Mouse (Mus musculus) midbrain, embryonic 13.5 days (tissue): ENCODE measurements around the gene Gm10160. TPM values are rescaled to one million over a fixed set of nuclear protein-coding genes. Genes with fewer than 3 reads are reported as not detected.

ENCODE experiments used
- ATAC-seq: fragments of 200-750 bp; cut with Nextera tagmentation; 2 replicates; pipeline ENCODE4 v1.8.0; 2017; ENCODE audit warnings: mild to moderate bottlenecking, moderate TSS enrichment, moderate library complexity
- H3K27ac ChIP-seq: fragments of 300-500 bp; sonication (generic); 2 replicates; pipeline ENCODE4 v1.5.1; 2015; ENCODE audit warnings: inconsistent platforms, mild to moderate bottlenecking, moderate library complexity
- H3K27me3 ChIP-seq: fragments of 300-500 bp; sonication (generic); 2 replicates; pipeline ENCODE4 v1.6.1; 2015; ENCODE audit warnings: mild to moderate bottlenecking, inconsistent platforms
- H3K36me3 ChIP-seq: fragments of 300-500 bp; sonication (generic); 2 replicates; pipeline ENCODE4 v1.6.1; 2015; ENCODE audit warnings: mild to moderate bottlenecking, inconsistent platforms
- H3K4me1 ChIP-seq: fragments of 300-500 bp; sonication (generic); replicated peaks from 2 replicates; pipeline ENCODE4 v1.6.1; 2015; ENCODE audit warnings: inconsistent platforms
- H3K4me2 ChIP-seq: fragments of 300-500 bp; sonication (generic); replicated peaks from 2 replicates; pipeline ENCODE4 v1.6.1; 2015; ENCODE audit warnings: moderate library complexity, mild to moderate bottlenecking, inconsistent platforms
- H3K4me3 ChIP-seq: fragments of 300-500 bp; sonication (generic); replicated peaks from 2 replicates; pipeline ENCODE4 v1.5.1; 2015; ENCODE audit warnings: mild to moderate bottlenecking, inconsistent platforms
- H3K9ac ChIP-seq: fragments of 300-500 bp; sonication (generic); replicated peaks from 2 replicates; pipeline ENCODE4 v1.6.1; 2015; ENCODE audit warnings: mild to moderate bottlenecking, inconsistent platforms
- H3K9me3 ChIP-seq: fragments of 300-500 bp; sonication (generic); 2 replicates; pipeline ENCODE4 v1.6.1; 2016; ENCODE audit warnings: mild to moderate bottlenecking, inconsistent platforms
- WGBS: fragments of 180-500 bp; shearing (Covaris S2); methylation state at CpG from one replicate; pipeline ENCODE4 v1.1.7; 2015; 5-methylcytosine and 5-hydroxymethylcytosine counted together
- polyA plus RNA-seq: library from polyadenylated mRNA; unstranded; fragments of >200 nt; fragmentation: Nextera tagmentation; extraction: Ambion mirVana; gene quantifications from 2 replicates; pipeline ENCODE4 v1.2.1, GENCODE M21; 2015

Gene Gm10160
- not detected in 2 replicates for polyA plus RNA-seq

DNA sequence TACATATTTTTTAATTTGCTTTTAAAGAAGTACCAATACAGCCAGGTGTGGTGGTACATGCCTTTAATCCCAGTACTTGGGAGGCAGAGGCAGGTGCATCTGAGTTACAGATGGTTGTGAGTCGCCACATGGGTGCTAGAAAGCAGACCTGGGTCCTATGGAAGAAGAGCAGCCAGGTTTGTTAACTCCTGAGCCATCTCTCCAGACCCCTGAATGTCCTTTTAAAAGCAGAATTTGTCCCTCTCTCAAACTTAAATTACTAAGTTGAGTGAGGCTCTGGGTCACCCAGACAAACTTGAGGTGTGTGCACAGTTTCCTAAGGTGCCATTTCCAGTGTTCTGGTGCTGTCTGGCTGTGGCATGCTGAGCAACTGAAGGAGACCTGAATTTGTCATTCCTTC, at the start of gene Gm10160:
Gm10160 (minus strand) TSS at position 101 of the 400 bp plus-strand sequence.
- no peak within 1 kb of the TSS for H3K9ac ChIP-seq
- H3K4me3 ChIP-seq: no peak within 1 kb of the TSS
- no peak within 1 kb of the TSS for H3K4me2 ChIP-seq
- WGBS: 72% methylated on average over 1 of the region's 1 CpGs
- no peak within 1 kb of the TSS for H3K27ac ChIP-seq
- H3K9me3 ChIP-seq: no peaks in the 10 kb centered on the region
- H3K36me3 ChIP-seq: no peaks in the 10 kb centered on the region
- ATAC-seq: no peak
- peaks cover 27% of the 10 kb centered on the region for H3K27me3 ChIP-seq
- H3K4me1 ChIP-seq: peaks cover 29% of the 10 kb centered on the region

DNA sequence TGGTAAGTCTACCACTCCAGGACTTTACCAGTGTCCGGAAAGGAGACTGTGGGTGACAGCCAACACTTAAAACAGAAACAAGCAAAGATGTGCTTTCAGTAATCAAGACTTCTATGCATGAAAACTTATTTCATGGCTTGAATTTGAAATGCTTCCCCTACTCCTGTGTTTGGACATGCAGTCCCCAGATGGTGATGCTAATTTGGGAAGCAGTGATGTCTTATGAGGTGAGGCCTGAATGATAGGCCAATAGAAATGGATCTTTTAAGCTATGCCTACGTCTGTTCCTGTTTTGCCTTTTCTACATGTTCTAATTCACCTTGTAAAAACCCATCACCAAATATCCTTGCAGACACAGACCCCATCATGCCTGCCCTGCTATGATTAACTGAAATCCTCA, 49.3 kb upstream of the Gm10160 start:
- 97% methylated on average over 2 of the region's 2 CpGs for WGBS
- ATAC-seq: no peak
- H3K27me3 ChIP-seq: no peaks in the 10 kb centered on the region

DNA sequence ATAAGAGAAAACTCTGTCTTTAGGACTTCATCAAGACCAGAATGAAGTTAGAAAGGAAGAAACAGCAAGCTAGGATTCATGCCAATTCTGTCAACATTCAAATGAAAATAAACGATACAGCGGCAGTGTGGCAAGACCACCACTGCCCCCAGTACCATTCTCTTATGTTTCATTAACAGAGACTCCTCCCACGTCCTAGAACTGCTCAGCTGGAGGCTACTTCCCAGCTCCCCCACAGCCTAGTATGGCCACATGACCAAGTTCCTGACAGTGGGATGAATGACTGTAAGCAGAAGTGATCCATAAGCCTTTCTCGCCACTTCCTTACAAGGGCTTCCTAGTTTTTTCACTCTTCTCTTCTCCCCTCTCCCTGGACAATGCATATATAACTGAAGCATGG, 48.5 kb upstream of the Gm10160 start:
- no peaks in the 10 kb centered on the region for H3K27me3 ChIP-seq
- no peak overlapping the region for H3K4me2 ChIP-seq
- H3K36me3 ChIP-seq: peaks cover 17% of the 10 kb centered on the region
- no peak overlapping the region for H3K27ac ChIP-seq
- H3K9ac ChIP-seq: no peak overlapping the region
- 0 out of 2 replicates have a peak, but pooled peaks cover 2% of the 10 kb centered on the region for H3K4me1 ChIP-seq
- no peaks in the 10 kb centered on the region for H3K9me3 ChIP-seq
- ATAC-seq: no peak
- H3K4me3 ChIP-seq: no peak overlapping the region
- 69% methylated on average over 4 of the region's 4 CpGs for WGBS

More for the DNA sequence above, 49.3 kb upstream of the Gm10160 start:
- H3K4me2 ChIP-seq: no peak overlapping the region
- H3K27ac ChIP-seq: no peak overlapping the region
- H3K9me3 ChIP-seq: no peaks in the 10 kb centered on the region
- 0 out of 2 replicates have a peak, but pooled peaks cover 2% of the 10 kb centered on the region for H3K4me1 ChIP-seq
- peaks cover 12% of the 10 kb centered on the region; the same call in 1 of the 2 replicates for H3K36me3 ChIP-seq
- H3K9ac ChIP-seq: no peak overlapping the region
- H3K4me3 ChIP-seq: no peak overlapping the region

DNA sequence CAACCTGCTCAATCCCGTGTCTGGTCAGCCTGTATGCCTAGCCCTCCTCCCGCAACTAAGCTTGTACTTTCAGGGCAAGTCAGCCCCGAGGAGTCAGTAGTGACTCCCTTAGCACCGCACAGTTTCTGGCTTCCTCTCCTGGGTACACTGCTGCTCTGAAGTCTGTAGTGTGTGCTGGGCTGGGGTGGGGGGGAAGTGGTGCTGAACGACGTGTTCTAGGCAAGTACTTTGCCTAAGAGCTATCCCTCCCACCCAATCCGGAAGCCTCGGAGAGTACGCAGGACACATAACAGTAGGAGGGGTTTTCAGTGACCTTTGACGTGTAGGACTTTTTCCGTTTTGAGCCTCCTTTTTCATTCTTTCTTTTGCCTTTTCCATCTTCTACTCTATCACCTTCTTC, 43.8 kb upstream of the Gm10160 start:
- no peaks in the 10 kb centered on the region for H3K27me3 ChIP-seq
- H3K4me2 ChIP-seq: no peak overlapping the region
- H3K36me3 ChIP-seq: peaks cover 21% of the 10 kb centered on the region
- no peak overlapping the region for H3K4me3 ChIP-seq
- no peak for ATAC-seq
- 83% methylated on average over 11 of the region's 11 CpGs for WGBS
- no peak overlapping the region for H3K27ac ChIP-seq
- no peaks in the 10 kb centered on the region for H3K4me1 ChIP-seq
- no peak overlapping the region for H3K9ac ChIP-seq
- no peaks in the 10 kb centered on the region for H3K9me3 ChIP-seq

DNA sequence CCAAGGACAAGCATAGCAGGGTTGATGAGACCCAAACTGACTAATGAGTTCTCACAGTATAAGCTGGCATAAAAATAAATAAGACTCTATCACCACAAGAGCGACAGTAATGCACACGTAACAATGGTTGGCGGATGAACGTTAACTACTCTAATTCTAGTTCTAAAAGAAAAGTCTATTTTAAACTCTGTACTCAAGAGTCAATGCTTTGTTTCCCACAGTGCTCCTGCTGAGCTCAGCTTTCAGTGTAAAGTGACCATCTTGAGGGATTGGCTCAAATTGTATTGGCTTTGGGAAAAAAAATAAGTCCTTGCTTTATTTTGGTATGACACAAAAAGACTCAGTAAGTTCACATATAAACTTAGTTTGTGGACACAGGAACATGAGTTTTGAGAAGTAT, 29.5 kb upstream of the Gm10160 start:
- no peak overlapping the region for H3K9ac ChIP-seq
- no peak overlapping the region for H3K4me3 ChIP-seq
- H3K4me1 ChIP-seq: no peaks in the 10 kb centered on the region
- WGBS: 79% methylated on average over 4 of the region's 4 CpGs
- H3K36me3 ChIP-seq: peaks cover 13% of the 10 kb centered on the region
- no peak overlapping the region for H3K4me2 ChIP-seq
- no peak overlapping the region for H3K27ac ChIP-seq
- H3K9me3 ChIP-seq: no peaks in the 10 kb centered on the region
- no peaks in the 10 kb centered on the region for H3K27me3 ChIP-seq
- ATAC-seq: no peak

DNA sequence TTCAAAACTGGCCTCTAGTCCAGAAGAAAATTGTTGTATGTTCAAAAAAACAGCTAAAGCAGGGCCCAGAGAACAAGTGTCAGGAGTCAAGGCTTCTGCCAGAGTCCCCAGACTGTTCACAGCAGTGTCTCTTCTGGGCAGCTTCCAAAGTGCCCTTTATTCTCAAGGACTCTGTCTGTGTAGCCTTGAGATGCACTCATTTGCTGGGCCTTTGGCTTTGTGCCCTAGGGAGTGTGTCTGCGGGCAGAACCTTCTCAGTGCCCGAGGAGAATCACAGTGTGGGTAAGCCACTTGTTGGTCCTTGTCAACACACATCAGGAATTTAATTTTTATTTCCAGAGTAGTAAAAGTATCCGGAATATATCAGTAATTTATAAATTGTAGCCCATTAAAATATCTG, 26.0 kb upstream of the Gm10160 start:
- Histone ChIP-seq H3K27me3 (no peaks in the 10 kb centered on the region), H3K4me2 (no peak overlapping the region), H3K27ac (no peak overlapping the region), H3K36me3 (peaks cover 9% of the 10 kb centered on the region), H3K9me3 (no peaks in the 10 kb centered on the region), H3K9ac (no peak overlapping the region), H3K4me3 (no peak overlapping the region), H3K4me1 (no peaks in the 10 kb centered on the region)
- 77% methylated on average over 3 of the region's 3 CpGs for WGBS
- ATAC-seq: no peak

DNA sequence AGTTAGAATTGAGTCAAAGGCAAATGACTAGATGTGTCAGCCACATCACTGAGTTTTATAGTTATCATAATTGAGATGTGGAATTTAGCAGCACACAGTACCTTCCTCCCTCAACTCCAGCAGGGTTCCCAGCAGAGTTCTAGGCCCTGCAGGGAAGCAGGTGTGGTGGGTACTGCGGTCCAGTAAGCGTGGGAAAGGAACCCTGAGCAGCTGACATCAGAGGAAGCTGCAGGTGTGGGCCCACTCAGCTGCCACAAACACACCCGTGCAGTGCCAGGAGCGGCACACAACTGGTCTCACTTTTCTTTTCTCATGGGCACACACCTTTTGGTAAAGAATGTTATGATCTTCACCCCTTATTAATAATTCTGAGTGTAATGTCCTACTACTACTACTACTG, 25.2 kb upstream of the Gm10160 start:
- 96% methylated on average over 4 of the region's 4 CpGs for WGBS
- no peaks in the 10 kb centered on the region for H3K4me1 ChIP-seq
- H3K9me3 ChIP-seq: no peaks in the 10 kb centered on the region
- H3K4me3 ChIP-seq: no peak overlapping the region
- no peak overlapping the region for H3K9ac ChIP-seq
- no peaks in the 10 kb centered on the region for H3K27me3 ChIP-seq
- no peak overlapping the region for H3K27ac ChIP-seq
- peaks cover 5% of the 10 kb centered on the region; the same call in 1 of the 2 replicates for H3K36me3 ChIP-seq
- no peak for ATAC-seq
- no peak overlapping the region for H3K4me2 ChIP-seq

DNA sequence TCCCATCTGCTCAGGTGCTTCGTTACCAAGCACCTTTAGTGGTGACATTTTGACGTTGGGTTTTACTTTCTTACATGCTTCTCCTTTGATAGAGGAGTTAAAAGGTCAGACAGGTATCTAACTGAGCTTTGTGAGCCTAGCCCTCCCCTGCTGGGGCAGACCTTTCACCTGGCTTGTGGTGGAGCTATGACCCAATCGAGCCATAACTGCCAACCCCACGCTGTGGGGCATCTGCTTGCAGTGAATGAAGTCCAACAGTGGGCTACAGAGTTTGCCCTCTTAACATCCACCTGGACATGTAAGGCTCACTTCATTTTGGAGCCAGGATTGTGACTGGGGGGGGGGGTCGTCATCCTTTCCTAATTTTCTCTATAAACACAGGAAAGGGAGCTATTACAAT, 24.7 kb upstream of the Gm10160 start:
- no peak for ATAC-seq
- H3K4me1 ChIP-seq: no peaks in the 10 kb centered on the region
- no peak overlapping the region for H3K4me2 ChIP-seq
- H3K27ac ChIP-seq: no peak overlapping the region
- 0 out of 2 replicates have a peak, but pooled peaks cover 5% of the 10 kb centered on the region for H3K36me3 ChIP-seq
- no peaks in the 10 kb centered on the region for H3K9me3 ChIP-seq
- no peak overlapping the region for H3K9ac ChIP-seq
- 93% methylated on average over 5 of the region's 5 CpGs for WGBS
- no peaks in the 10 kb centered on the region for H3K27me3 ChIP-seq
- H3K4me3 ChIP-seq: no peak overlapping the region

DNA sequence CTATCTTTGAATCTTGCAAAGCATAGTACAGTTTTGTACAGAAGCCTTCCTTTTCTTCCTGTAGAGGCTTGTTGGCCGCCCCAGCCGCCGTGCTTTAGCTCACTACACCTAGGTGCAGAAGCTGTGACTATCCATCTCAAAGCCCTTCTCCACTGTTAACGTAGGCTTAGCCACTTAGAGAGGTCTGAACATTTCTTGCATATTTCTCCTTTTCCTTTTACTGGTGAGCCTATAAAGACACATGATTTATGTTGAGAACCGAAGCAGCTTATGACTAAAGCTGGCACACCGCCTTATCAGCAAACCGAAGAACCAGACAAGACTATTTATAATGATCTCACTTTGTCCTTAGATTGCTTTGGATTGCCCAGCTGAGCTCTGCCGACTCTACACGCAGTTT, 19.8 kb upstream of the Gm10160 start:
- H3K9me3 ChIP-seq: no peaks in the 10 kb centered on the region
- WGBS: 90% methylated on average over 9 of the region's 9 CpGs
- no peak overlapping the region for H3K9ac ChIP-seq
- H3K4me1 ChIP-seq: no peaks in the 10 kb centered on the region
- H3K27me3 ChIP-seq: no peaks in the 10 kb centered on the region
- 0 out of 2 replicates have a peak, but pooled peaks cover 5% of the 10 kb centered on the region for H3K36me3 ChIP-seq
- H3K4me2 ChIP-seq: no peak overlapping the region
- H3K4me3 ChIP-seq: no peak overlapping the region
- no peak overlapping the region for H3K27ac ChIP-seq
- no peak for ATAC-seq

DNA sequence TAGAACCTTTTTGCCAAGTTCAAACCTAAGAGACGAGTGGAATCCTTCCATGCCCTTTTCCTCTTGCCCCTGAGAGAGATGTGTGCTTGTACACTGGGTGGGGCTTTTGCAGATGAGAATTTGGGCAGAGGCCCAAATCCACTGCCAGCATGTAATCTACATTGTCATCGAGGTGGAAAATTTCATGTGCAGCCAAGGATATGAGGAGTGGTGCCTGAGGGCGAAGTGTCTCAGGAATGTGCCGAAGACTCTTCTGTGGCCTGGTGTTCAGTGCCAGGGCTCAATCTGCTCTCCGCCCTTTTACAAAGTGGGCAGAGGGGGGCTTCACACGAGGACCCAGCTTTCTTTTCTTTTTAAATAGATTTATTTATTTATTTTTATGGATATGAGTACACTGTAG, 19.0 kb upstream of the Gm10160 start:
- no peak for ATAC-seq
- WGBS: 83% methylated on average over 6 of the region's 6 CpGs
- Histone ChIP-seq H3K27ac (no peak overlapping the region), H3K9ac (no peak overlapping the region), H3K4me2 (no peak overlapping the region), H3K9me3 (no peaks in the 10 kb centered on the region), H3K27me3 (no peaks in the 10 kb centered on the region), H3K36me3 (0 out of 2 replicates have a peak, but pooled peaks cover 5% of the 10 kb centered on the region), H3K4me1 (no peaks in the 10 kb centered on the region), H3K4me3 (no peak overlapping the region)

DNA sequence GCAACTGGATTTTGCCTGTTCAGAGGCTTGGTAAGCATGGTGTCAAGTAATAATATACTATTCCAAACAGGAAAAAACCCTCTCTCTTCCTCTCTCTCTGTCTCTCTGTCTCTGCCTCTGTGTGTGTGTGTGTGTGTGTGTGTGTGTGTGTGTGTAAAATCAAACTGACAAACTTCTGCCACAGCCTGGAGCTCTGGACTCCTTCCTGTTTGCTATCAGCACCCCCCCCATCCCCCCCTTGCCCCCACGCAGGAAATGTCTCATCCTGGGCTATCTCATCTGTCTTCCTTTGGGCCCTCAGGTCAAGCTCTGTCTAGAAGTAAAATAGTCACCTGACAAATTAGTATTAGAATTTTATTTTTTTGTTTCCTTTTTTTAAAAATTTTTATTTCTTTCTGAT, 18.2 kb upstream of the Gm10160 start:
- Histone ChIP-seq H3K27ac (no peak overlapping the region), H3K4me1 (no peaks in the 10 kb centered on the region), H3K36me3 (0 out of 2 replicates have a peak, but pooled peaks cover 5% of the 10 kb centered on the region), H3K4me3 (no peak overlapping the region), H3K9ac (no peak overlapping the region), H3K4me2 (no peak overlapping the region), H3K27me3 (no peaks in the 10 kb centered on the region), H3K9me3 (no peaks in the 10 kb centered on the region)
- WGBS: 67% methylated on average over 1 of the region's 1 CpGs
- no peak for ATAC-seq

DNA sequence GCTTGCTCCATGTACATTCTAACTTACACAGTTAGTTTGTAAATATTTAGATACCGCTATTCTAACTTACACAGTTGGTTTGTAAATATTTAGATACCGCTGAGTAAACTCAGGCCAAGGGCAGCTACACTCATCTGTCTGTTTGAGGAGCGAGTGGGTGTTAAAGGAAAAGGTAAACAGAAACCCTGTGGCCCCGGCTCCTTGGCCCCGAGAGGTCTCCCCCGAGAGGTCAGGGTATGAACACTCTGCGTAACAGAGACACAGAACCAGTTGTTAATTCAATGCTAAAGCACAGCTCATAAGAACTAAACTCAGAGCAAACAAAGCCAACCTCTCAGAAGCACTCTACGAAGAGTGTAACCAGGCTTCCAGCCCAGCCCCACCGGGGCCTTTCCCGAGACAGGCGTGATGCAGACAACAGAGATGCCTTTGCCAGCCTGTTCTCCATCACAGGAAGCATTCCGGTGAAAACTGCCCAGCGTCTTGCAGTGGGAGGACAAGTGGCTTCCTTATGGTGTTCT, 17.0 kb upstream of the Gm10160 start:
- H3K4me1 ChIP-seq: 0 out of 2 replicates have a peak, but pooled peaks cover 5% of the 10 kb centered on the region
- 87% methylated on average over 13 of the region's 13 CpGs for WGBS
- H3K36me3 ChIP-seq: no peaks in the 10 kb centered on the region
- no peak overlapping the region for H3K4me2 ChIP-seq
- ATAC-seq: no peak
- H3K27ac ChIP-seq: no peak overlapping the region
- H3K9ac ChIP-seq: no peak overlapping the region
- H3K9me3 ChIP-seq: no peaks in the 10 kb centered on the region
- no peaks in the 10 kb centered on the region for H3K27me3 ChIP-seq
- no peak overlapping the region for H3K4me3 ChIP-seq

DNA sequence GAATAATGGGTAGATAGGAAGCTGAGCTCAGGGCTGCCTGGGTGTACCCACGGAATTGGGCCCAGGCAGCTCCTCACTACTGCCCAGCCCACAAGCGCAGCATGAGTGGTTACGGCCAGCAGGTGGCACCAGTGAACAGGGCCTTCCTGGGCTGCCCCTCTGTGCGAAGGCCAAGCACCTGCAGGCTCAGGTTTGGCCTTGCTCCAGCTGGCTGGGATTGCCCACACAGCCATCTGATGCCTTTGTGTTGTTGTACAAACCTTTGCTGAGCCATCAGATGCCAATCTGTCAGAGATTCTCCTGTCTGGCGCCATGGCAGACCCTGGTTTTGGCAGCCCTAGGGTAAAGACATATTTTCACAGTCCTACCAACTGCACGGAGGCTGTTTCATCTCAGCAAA, 12.6 kb upstream of the Gm10160 start:
- Histone ChIP-seq H3K4me3 (no peak overlapping the region), H3K9me3 (no peaks in the 10 kb centered on the region), H3K4me1 (0 out of 2 replicates have a peak, but pooled peaks cover 5% of the 10 kb centered on the region), H3K36me3 (no peaks in the 10 kb centered on the region), H3K27me3 (no peaks in the 10 kb centered on the region), H3K27ac (no peak overlapping the region), H3K9ac (no peak overlapping the region), H3K4me2 (no peak overlapping the region)
- 22% methylated on average over 6 of the region's 6 CpGs for WGBS
- ATAC-seq: peak; percentile 85
